Comparison of ENCODE assay signal across 11 mouse cellular contexts in the genomic region with DNA sequence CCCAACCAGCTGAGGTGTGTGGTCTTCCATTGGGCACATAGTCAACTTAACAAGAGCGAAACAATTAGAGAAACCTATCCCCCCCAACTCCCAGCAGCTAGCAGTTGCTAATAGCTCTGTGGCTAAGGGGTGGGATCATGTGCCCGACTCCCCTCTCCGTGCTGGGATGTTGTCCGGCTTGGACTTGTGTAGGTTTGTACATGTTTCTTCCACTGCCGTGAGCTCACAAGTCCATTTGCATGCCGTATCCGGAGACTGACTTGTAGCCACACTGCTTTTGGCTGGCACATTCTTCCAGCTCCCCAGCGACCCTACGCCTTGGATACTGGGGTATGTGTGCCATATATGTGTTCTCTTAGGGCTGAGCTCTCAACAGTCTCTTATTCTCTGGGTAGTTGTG. TPM values are rescaled to one million over a fixed set of nuclear protein-coding genes. Genes with fewer than 3 reads are reported as not detected.
A peak's percentile ranks its signal among the peaks of the same experiment; 100 is the strongest.
DNase-seq lines count a peak whose midpoint lies in the region; ATAC-seq and TF ChIP-seq lines count a peak whose summit lies in the region.
"Had no signal": no experiment of that assay in that cellular context is flagged by ENCODE, and none has a peak within 500 bp of the region (broad histone marks: within the 10 kb centered on the region; RNA-seq: fewer than 3 reads in every experiment).

No protein-coding gene starts in this region.

- no peaks in the 10 kb centered on the region for H3K9me3 ChIP-seq in neural tube, embryonic 11.5 days (ENCODE audit: control insufficient read depth, low read length)
- H3K9me3 ChIP-seq: G1E; hindbrain, embryonic 12.5 days had no signal

- peak overlapping the region; percentile 27; the same call in 1 of the 2 replicates for H3K4me3 ChIP-seq in gastrocnemius, adult 2 months
- H3K4me3 ChIP-seq in layer of hippocampus, adult 2 months: no peak overlapping the region
- no peak overlapping the region for H3K4me3 ChIP-seq in neural tube, embryonic 11.5 days (ENCODE audit: low read depth, low read length)
- no peak overlapping the region for H3K4me3 ChIP-seq in small intestine, adult 2 months (ENCODE audit: low read depth, low read length)
- H3K4me3 ChIP-seq: erythroblast, embryonic 14.5 days; hindbrain, embryonic 12.5 days had no signal

- no peaks in the 10 kb centered on the region for H3K36me3 ChIP-seq in neural tube, embryonic 11.5 days (ENCODE audit: control insufficient read depth, insufficient read depth, low read length)
- no peaks in the 10 kb centered on the region for H3K36me3 ChIP-seq in small intestine, adult 2 months (ENCODE audit: control insufficient read depth, insufficient read depth, low read length)
- H3K36me3 ChIP-seq: hindbrain, embryonic 12.5 days had no signal

- 86% methylated on average over 9 of the region's 9 CpGs for WGBS in neural tube, embryonic 11.5 days
- 86% methylated on average over 9 of the region's 9 CpGs for WGBS in small intestine, adult 2 months

- intact Hi-C loops in gastrocnemius, adult 2 months (cut with DNase I): no loop called here

- H3K9ac ChIP-seq in neural tube, embryonic 11.5 days (ENCODE audit: low read length): peak overlapping the region; percentile 6; the same call in 1 of the 2 replicates
- H3K9ac ChIP-seq: hindbrain, embryonic 12.5 days had no signal

- H3K4me2 ChIP-seq in neural tube, embryonic 11.5 days (ENCODE audit: low read depth): no peak overlapping the region
- H3K4me2 ChIP-seq: hindbrain, embryonic 12.5 days had no signal

- no peak for DNase-seq in gastrocnemius, adult 2 months
- DNase-seq in gastrocnemius, postnatal 10 days: no peak
- DNase-seq in layer of hippocampus, adult 2 months (ENCODE audit: low spot score in 2 of 2): no peak
- DNase-seq in layer of hippocampus, postnatal 10 days (ENCODE audit: low spot score in 2 of 2): no peak
- no peak for DNase-seq in neural tube, embryonic 11.5 days (ENCODE audit: low spot score)
- DNase-seq in neural tube, embryonic 10.5 days (ENCODE audit: extremely low spot score, low spot score): no peak
- no peak for DNase-seq in kidney, adult 18-20 months

- peak overlapping the region; percentile 96 for H3K27ac ChIP-seq in gastrocnemius, adult 2 months
- H3K27ac ChIP-seq in layer of hippocampus, adult 2 months: 0 out of 2 replicates have a peak overlapping the region, but pooled peaks have one; percentile 39
- no peak overlapping the region for H3K27ac ChIP-seq in neural tube, embryonic 11.5 days (ENCODE audit: low read depth, low read length)
- peak overlapping the region; percentile 28; the same call in 1 of the 2 replicates for H3K27ac ChIP-seq in small intestine, adult 2 months (ENCODE audit: insufficient read depth, low read depth, low read length)
- H3K27ac ChIP-seq: hindbrain, embryonic 12.5 days had no signal

- no peak for ATAC-seq in neural tube, embryonic 11.5 days (ENCODE audit: insufficient read depth, low FRiP score, low TSS enrichment)

- no peaks in the 10 kb centered on the region for H3K27me3 ChIP-seq in neural tube, embryonic 11.5 days (ENCODE audit: control insufficient read depth, insufficient read depth, low read length)
- no peaks in the 10 kb centered on the region for H3K27me3 ChIP-seq in small intestine, adult 2 months (ENCODE audit: control insufficient read depth, insufficient read depth, low read length)
- H3K27me3 ChIP-seq: hindbrain, embryonic 12.5 days had no signal

- no peak for TF ChIP-seq POLR2A in small intestine, adult 2 months (IDR thresholded peaks at IDR 0.05; ENCODE audit: low read depth, low read length)

- TF ChIP-seq CTCF in gastrocnemius, adult 2 months (IDR thresholded peaks at IDR 0.05): no peak
- no peak for TF ChIP-seq CTCF in layer of hippocampus, adult 2 months (conservative IDR thresholded peaks at IDR 0.05)
- TF ChIP-seq CTCF in small intestine, adult 2 months (IDR thresholded peaks at IDR 0.05; ENCODE audit: extremely low read depth, insufficient read length, insufficient replicate concordance, low read depth, low read length): no peak

- peaks cover 35% of the 10 kb centered on the region for H3K4me1 ChIP-seq in neural tube, embryonic 11.5 days (ENCODE audit: control insufficient read depth, insufficient read depth, low read length)
- H3K4me1 ChIP-seq in small intestine, adult 2 months (ENCODE audit: control insufficient read depth, insufficient read depth, insufficient read length, low read length): peaks cover 44% of the 10 kb centered on the region

RNA-seq across cellular contexts. Expression of a gene that starts 55.4 kb away (rescaled TPM):
- total RNA-seq in gastrocnemius, adult 2 months (2021): 100 to 1,000 TPM; 156 to 204 TPM
- 100 to 1,000 TPM; 203 to 207 TPM for total RNA-seq in gastrocnemius, postnatal 10 days (2021)
- 100 to 1,000 TPM; 255 to 260 TPM for total RNA-seq in layer of hippocampus, adult 2 months (2021)
- 100 to 1,000 TPM; 207 to 210 TPM for total RNA-seq in layer of hippocampus, postnatal 10 days (2021)
- polyA plus RNA-seq in neural tube, embryonic 11.5 days (2014; fragmentation: Nextera tagmentation; extraction: Ambion mirVana): 26.4 and 29.8 TPM in 2 replicates
- polyA plus RNA-seq in small intestine, adult 2 months (2012; rRNA removed): 55.4 and 99.8 TPM in 2 replicates
